ENCODE assay signal across 14 mouse cellular contexts in the genomic region with DNA sequence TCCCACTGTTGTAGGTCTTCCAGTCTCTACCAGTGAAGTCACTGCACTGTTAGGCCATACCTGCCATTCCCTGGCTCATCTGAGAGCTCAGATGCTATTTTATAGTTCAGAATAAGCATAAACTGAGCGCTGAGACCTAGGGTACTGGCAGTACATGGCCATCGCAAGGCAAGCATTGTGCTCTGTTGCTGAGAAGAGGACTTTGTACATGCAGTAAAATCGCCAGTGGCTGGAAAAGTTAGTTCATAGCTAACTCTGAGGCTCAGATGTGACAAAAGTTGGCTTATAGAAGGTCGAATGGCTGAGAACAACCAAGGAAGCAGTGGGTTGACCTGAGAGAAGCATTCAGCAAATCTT.
DNase-seq lines count a peak whose midpoint lies in the region; ATAC-seq and TF ChIP-seq lines count a peak whose summit lies in the region.
"Had no signal": no experiment of that assay in that cellular context is flagged by ENCODE, and none has a peak within 500 bp of the region (broad histone marks: within the 10 kb centered on the region; RNA-seq: fewer than 3 reads in every experiment).

No protein-coding gene starts in this region.

- WGBS in heart, embryonic 10.5 days: 84% methylated on average over 4 of the region's 4 CpGs
- WGBS in forebrain, embryonic 13.5 days: 71% methylated on average over 4 of the region's 4 CpGs
- WGBS in hindbrain, postnatal 0 days: 73% methylated on average over 4 of the region's 4 CpGs
- WGBS in midbrain, embryonic 15.5 days: 72% methylated on average over 4 of the region's 4 CpGs

- H3K9me3 ChIP-seq in heart, embryonic 10.5 days: no peaks in the 10 kb centered on the region
- no peaks in the 10 kb centered on the region for H3K9me3 ChIP-seq in forebrain, embryonic 13.5 days (replicated peaks)
- no peaks in the 10 kb centered on the region for H3K9me3 ChIP-seq in hindbrain, postnatal 0 days (ENCODE audit: low read length)
- no peaks in the 10 kb centered on the region for H3K9me3 ChIP-seq in midbrain, embryonic 15.5 days
- H3K9me3 ChIP-seq: heart, embryonic 15.5 days; kidney, embryonic 15.5 days had no signal

- H3K4me3 ChIP-seq in heart, embryonic 10.5 days: no peak overlapping the region
- no peak overlapping the region for H3K4me3 ChIP-seq in forebrain, embryonic 13.5 days
- H3K4me3 ChIP-seq in hindbrain, postnatal 0 days (ENCODE audit: low read length): no peak overlapping the region
- no peak overlapping the region for H3K4me3 ChIP-seq in midbrain, embryonic 15.5 days
- H3K4me3 ChIP-seq: heart, embryonic 15.5 days; kidney, embryonic 15.5 days had no signal

- DNase-seq in heart, embryonic 10.5 days (ENCODE audit: low spot score): no peak
- no peak for DNase-seq in heart, postnatal 36 days
- DNase-seq in hindbrain, postnatal 0 days (ENCODE audit: low spot score): no peak
- DNase-seq in cerebellum, postnatal 25 days: no peak
- DNase-seq in cerebellum, adult 11-12 months: no peak
- DNase-seq: adrenal gland, postnatal 25 days; lung, postnatal 14 days; right cerebral cortex, postnatal 25 days had no signal

- peak overlapping the region; percentile 30; the same call in 1 of the 2 replicates for H3K9ac ChIP-seq in forebrain, embryonic 13.5 days
- no peak overlapping the region for H3K9ac ChIP-seq in hindbrain, postnatal 0 days (replicated peaks; ENCODE audit: low read length)
- H3K9ac ChIP-seq in midbrain, embryonic 15.5 days: no peak overlapping the region
- H3K9ac ChIP-seq: heart, embryonic 15.5 days; kidney, embryonic 15.5 days had no signal

- ATAC-seq in forebrain, embryonic 13.5 days: no peak
- ATAC-seq in hindbrain, postnatal 0 days: no peak
- no peak for ATAC-seq in midbrain, embryonic 15.5 days (replicated peaks)
- no peak for ATAC-seq in megakaryocyte-erythroid progenitor cell, adult 5-6 weeks (replicated peaks; ENCODE audit: low FRiP score, low TSS enrichment, poor library complexity, severe bottlenecking)

- peaks cover 61% of the 10 kb centered on the region for H3K4me1 ChIP-seq in heart, embryonic 10.5 days
- peaks cover 83% of the 10 kb centered on the region for H3K4me1 ChIP-seq in forebrain, embryonic 13.5 days
- H3K4me1 ChIP-seq in hindbrain, postnatal 0 days (ENCODE audit: insufficient read depth, low read length): peaks cover 43% of the 10 kb centered on the region
- peaks cover 58% of the 10 kb centered on the region for H3K4me1 ChIP-seq in midbrain, embryonic 15.5 days

- H3K36me3 ChIP-seq in heart, embryonic 10.5 days: no peaks in the 10 kb centered on the region
- H3K36me3 ChIP-seq in forebrain, embryonic 13.5 days (ENCODE audit: poor library complexity, severe bottlenecking): no peaks in the 10 kb centered on the region
- no peaks in the 10 kb centered on the region for H3K36me3 ChIP-seq in hindbrain, postnatal 0 days (ENCODE audit: insufficient read depth, low read length)
- H3K36me3 ChIP-seq in midbrain, embryonic 15.5 days (replicated peaks): no peaks in the 10 kb centered on the region
- H3K36me3 ChIP-seq: heart, embryonic 15.5 days; kidney, embryonic 15.5 days had no signal

- 0 out of 2 replicates have a peak overlapping the region, but pooled peaks have one; percentile 29 for H3K27ac ChIP-seq in heart, embryonic 10.5 days
- H3K27ac ChIP-seq in forebrain, embryonic 13.5 days: peak overlapping the region; percentile 97
- H3K27ac ChIP-seq in hindbrain, postnatal 0 days: peak overlapping the region; percentile 86
- peak overlapping the region; percentile 67 for H3K27ac ChIP-seq in midbrain, embryonic 15.5 days
- H3K27ac ChIP-seq: heart, embryonic 15.5 days; kidney, embryonic 15.5 days had no signal

- intact Hi-C loops in heart, postnatal 36 days (cut with DNase I): no loop called here

- no peaks in the 10 kb centered on the region; the same call in 1 of the 2 replicates for H3K27me3 ChIP-seq in heart, embryonic 10.5 days (ENCODE audit: insufficient read depth, poor library complexity, severe bottlenecking)
- H3K27me3 ChIP-seq in forebrain, embryonic 13.5 days: no peaks in the 10 kb centered on the region
- no peaks in the 10 kb centered on the region for H3K27me3 ChIP-seq in hindbrain, postnatal 0 days (ENCODE audit: insufficient read depth, low read length)
- H3K27me3 ChIP-seq in midbrain, embryonic 15.5 days (replicated peaks): no peaks in the 10 kb centered on the region
- H3K27me3 ChIP-seq: heart, embryonic 15.5 days; kidney, embryonic 15.5 days had no signal

- TF ChIP-seq CTCF in hindbrain, postnatal 0 days (IDR thresholded peaks at IDR 0.05; ENCODE audit: low read depth): no peak

- no peak overlapping the region; the same call in 1 of the 2 replicates for H3K4me2 ChIP-seq in forebrain, embryonic 13.5 days
- H3K4me2 ChIP-seq in hindbrain, postnatal 0 days (ENCODE audit: low read depth, low read length): no peak overlapping the region
- no peak overlapping the region for H3K4me2 ChIP-seq in midbrain, embryonic 15.5 days
- H3K4me2 ChIP-seq: heart, embryonic 15.5 days; kidney, embryonic 15.5 days; liver, embryonic 11.5 days had no signal

Comparison
In these comparisons a context has a peak if more than half of its experiments do, and no peak if none do; other contexts are left out.
1. H3K27ac ChIP-seq: peak in every context shown above with its lines; median percentile 97 in forebrain, embryonic 13.5 days; 86 in hindbrain, postnatal 0 days; 67 in midbrain, embryonic 15.5 days; 29 in heart, embryonic 10.5 days.